Mouse (Mus musculus): ENCODE measurements around the gene Creb3l1. TPM values are rescaled to one million over a fixed set of nuclear protein-coding genes. Genes with fewer than 3 reads are reported as not detected.

Gene Creb3l1
- polyA plus RNA-seq, 1 experiment from 2014 or later: 3.3 TPM

DNA sequence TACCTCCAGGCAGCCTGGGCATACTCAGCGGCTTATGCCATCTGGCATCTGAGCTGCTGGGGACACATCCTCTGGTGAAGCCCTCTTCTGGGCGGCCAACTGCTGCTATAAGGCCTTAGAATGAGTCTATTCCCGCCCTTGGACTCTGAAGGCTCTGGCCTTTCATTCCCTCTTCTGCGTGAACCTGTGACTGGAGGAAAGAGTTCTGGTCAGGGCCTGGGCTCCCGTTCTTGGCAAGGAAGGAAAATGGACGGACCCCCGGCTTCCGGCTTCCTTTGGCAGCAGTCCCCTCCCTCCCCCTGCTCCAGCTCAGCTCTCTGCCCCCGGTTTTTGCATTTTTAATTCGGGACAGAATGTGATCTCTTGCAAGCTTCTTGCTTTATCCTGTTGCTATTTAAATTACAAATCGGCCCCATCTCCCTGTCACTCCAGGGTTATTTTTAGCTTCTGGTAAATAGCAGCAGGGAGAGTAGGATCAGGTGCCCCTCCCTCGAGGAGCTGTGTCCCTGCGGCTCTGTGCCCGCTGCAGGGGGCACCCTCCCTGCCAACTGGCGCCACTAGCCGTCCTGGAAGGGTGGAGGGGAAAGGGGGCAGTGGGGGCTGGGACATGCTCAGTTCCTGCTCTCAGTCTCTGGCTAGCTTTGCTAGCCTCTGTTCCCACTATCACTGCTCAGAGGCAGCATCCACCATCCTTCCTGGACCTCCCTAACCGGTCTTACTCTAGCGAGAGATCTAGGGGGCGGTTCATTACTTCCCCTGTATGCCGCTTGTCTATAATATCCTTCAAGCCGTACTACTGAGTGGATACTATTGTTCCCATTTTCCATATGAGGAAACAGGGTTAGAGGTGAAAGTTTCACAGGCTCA lies 52.8 kb downstream of the Creb3l1 start:
- H3K4me1 ChIP-seq (replicated peaks): peaks cover 45% of the 10 kb centered on the region
- H3K27ac ChIP-seq (replicated peaks): peak overlapping the region; percentile 79
- no peaks in the 10 kb centered on the region for H3K9me3 ChIP-seq
- no peak overlapping the region for H3K4me3 ChIP-seq
- peak overlapping the region; percentile 33 for H3K4me2 ChIP-seq
- H3K36me3 ChIP-seq: no peaks in the 10 kb centered on the region
- peaks cover 34% of the 10 kb centered on the region for H3K27me3 ChIP-seq
- WGBS: 13% methylated on average over 21 of the region's 21 CpGs
- peak overlapping the region; percentile 49 for H3K9ac ChIP-seq
- ATAC-seq (ENCODE audit: low read depth): peak; percentile 16; the same call in 1 of the 2 replicates

DNA sequence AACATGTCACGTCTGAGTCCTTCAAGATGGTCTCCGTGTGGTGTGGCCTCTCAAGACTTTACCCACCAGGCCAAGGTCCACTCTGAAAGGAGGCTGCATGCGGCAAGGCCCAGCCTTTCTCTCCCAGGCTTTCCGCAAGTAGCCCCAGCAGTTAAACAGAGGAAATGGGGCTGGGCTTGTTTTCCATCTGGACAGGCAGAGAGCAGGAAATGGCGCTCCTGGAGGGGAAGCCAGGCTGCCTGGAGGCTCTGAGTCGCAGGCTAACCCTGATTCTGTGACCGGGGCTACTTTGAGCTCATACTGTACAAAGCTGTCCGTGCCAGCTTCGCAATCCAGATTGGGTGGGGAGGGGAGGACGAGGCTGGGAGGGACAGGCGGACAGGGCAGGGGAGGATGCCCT lies 56.3 kb downstream of the Creb3l1 start:
- no peak overlapping the region for H3K4me2 ChIP-seq
- 0 out of 2 replicates have a peak overlapping the region, but pooled peaks have one; percentile 30 for H3K27ac ChIP-seq (replicated peaks)
- H3K4me1 ChIP-seq (replicated peaks): peaks cover 30% of the 10 kb centered on the region
- H3K36me3 ChIP-seq: no peaks in the 10 kb centered on the region
- no peak overlapping the region for H3K4me3 ChIP-seq
- 60% methylated on average over 11 of the region's 11 CpGs for WGBS
- 0 out of 2 replicates have a peak overlapping the region, but pooled peaks have one; percentile 13 for H3K9ac ChIP-seq
- peaks cover 9% of the 10 kb centered on the region; the same call in 1 of the 2 replicates for H3K27me3 ChIP-seq
- ATAC-seq (ENCODE audit: low read depth): no peak
- H3K9me3 ChIP-seq: no peaks in the 10 kb centered on the region

DNA sequence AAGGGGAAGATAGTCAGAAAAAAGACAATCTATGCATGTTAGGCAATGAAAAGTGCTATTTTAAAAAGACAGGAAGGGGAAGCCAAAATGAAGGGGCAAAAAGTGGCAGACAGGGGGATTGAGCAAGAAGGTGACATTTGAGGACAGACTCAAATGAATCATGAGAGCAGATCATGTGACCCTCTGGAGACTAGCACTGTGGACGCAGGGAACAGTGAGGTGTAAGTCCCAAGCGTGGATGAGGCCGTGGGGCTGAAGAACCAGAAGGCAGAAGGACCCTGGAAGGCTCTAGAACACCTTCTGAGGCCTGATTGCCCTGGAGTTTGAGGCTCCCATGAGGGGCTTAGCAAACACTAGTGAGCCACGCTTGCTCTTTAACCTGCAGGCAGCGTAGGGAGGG lies 57.9 kb downstream of the Creb3l1 start:
- ATAC-seq (ENCODE audit: low read depth): no peak

DNA sequence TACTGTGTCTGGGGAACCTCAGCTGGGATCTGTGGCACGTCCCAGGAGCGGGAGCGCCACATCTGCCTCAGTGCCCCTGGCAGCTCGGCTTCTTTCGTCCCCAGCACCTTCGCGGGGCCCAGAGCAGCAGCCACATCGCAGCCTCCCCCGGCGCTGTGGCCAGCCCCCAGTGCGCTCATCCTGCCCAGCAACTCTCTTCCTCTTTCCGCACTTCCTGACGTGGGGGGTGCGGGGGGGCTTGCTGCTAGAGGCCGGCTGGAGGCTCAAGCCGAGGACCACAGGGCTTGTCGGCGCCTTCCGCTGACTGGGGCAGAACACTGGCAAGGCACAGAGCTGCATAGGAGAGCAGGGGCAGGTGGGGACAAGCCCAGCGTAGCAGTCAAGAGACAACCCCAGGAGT lies 58.9 kb downstream of the Creb3l1 start:
- Histone ChIP-seq H3K9me3 (no peaks in the 10 kb centered on the region), H3K4me2 (peak overlapping the region; percentile 85), H3K4me3 (peak overlapping the region; percentile 12; the same call in 1 of the 2 replicates), H3K27me3 (peaks cover 9% of the 10 kb centered on the region; the same call in 1 of the 2 replicates), H3K9ac (peak overlapping the region; percentile 53; the same call in 1 of the 2 replicates), H3K27ac (replicated peaks) (no peak overlapping the region), H3K36me3 (no peaks in the 10 kb centered on the region), H3K4me1 (replicated peaks) (peaks cover 31% of the 10 kb centered on the region)
- ATAC-seq (ENCODE audit: low read depth): no peak
- WGBS: 23% methylated on average over 20 of the region's 20 CpGs

More for the DNA sequence above, 57.9 kb downstream of the Creb3l1 start:
- Histone ChIP-seq H3K9me3 (no peaks in the 10 kb centered on the region), H3K9ac (no peak overlapping the region), H3K27ac (replicated peaks) (no peak overlapping the region), H3K4me3 (no peak overlapping the region), H3K4me2 (no peak overlapping the region), H3K27me3 (peaks cover 9% of the 10 kb centered on the region; the same call in 1 of the 2 replicates), H3K36me3 (no peaks in the 10 kb centered on the region), H3K4me1 (replicated peaks) (peaks cover 32% of the 10 kb centered on the region)
- WGBS: 84% methylated on average over 5 of the region's 5 CpGs

DNA sequence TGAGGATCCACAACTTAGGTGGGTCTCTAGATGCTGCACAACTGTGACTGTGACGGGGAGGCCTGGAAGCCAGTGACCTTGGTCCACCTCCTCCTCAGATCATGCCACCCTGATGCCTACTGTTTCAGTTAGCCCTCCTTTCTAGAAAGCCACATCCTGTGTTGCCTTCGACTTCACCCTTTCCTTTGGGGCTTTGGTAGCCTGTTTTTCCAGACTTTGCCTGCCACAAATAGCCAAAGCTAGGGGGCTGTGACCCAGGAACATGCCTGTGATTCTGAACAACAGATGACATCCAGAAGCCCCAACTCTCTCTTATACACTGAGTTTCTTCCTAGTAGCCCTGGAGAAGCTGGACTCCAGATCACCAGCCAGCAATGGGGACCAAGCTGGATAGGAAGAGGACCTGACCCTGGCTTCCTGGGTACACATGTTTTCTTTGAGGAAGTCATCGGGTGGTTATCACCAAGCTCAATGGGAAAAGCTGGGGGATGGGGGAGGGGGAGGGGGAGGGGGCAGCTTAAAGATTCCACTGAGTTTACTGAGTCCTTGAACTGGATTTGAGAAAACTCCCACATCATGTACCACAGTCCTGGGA lies 59.6 kb downstream of the Creb3l1 start:
- H3K36me3 ChIP-seq: no peaks in the 10 kb centered on the region
- H3K4me3 ChIP-seq: no peak overlapping the region; the same call in 1 of the 2 replicates
- no peaks in the 10 kb centered on the region for H3K9me3 ChIP-seq
- peaks cover 38% of the 10 kb centered on the region for H3K4me1 ChIP-seq (replicated peaks)
- ATAC-seq (ENCODE audit: low read depth): no peak
- H3K9ac ChIP-seq: no peak overlapping the region
- H3K4me2 ChIP-seq: peak overlapping the region; percentile 85
- H3K27ac ChIP-seq (replicated peaks): no peak overlapping the region
- peaks cover 9% of the 10 kb centered on the region; the same call in 1 of the 2 replicates for H3K27me3 ChIP-seq
- WGBS: 81% methylated on average over 3 of the region's 3 CpGs

DNA sequence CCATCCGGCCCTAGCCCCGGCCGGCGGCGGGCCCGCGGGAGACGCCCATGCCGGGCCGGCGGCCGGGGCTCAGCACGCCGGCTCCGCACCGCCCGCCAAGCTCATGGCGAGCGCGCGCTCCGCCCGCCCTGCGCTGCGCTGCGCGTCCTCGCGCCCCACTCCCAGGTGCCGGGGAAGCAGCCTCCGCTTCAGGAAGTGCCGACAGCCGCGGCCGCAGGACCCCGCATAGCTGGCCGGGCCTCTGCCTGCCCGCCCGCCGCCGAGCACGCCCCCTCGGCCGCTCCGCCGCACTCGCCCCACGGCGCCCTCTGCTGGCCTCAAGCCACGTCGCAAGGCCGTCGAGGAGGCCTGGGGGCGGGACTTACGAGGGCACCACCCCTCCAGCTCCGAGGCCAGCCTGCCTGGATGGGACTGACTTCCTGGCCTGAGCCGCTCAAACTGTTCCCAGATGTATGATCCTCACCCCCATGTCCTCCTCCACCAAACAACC lies 60.8 kb downstream of the Creb3l1 start:
- Histone ChIP-seq H3K4me3 (peak overlapping the region; percentile 82), H3K9me3 (no peaks in the 10 kb centered on the region), H3K27me3 (peaks cover 9% of the 10 kb centered on the region; the same call in 1 of the 2 replicates), H3K9ac (peak overlapping the region; percentile 93), H3K36me3 (no peaks in the 10 kb centered on the region), H3K4me2 (peak overlapping the region; percentile 85), H3K27ac (replicated peaks) (peak overlapping the region; percentile 85), H3K4me1 (replicated peaks) (peaks cover 50% of the 10 kb centered on the region)
- peak; percentile 94 for ATAC-seq (ENCODE audit: low read depth)
- under 1% methylated on average over 47 of the region's 57 CpGs for WGBS

DNA sequence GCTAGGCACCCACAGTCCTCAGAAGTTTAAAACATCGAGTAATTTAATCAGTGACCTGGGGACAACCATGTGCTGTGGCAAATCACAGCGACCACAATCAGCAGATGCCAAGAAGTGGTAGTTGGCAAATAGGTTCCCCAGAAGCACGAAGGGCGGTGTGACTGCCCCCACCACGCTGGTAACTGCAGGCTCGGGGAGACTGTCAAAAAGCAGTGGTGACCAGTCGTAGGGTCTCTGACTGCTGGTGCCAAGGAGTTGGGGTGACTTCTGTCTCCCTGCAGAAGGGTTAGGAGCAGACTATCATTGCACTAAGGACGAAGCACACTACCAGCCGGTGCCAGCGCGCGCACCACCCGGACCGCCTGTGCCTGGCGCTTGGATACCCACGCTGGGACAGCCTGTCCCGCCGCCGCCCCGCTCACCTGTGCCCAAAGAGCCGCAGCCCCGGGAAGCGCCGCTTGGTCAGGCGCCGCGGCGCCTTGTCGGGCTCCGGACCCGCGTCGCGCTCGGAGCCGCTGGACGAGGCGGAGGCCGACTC lies 61.4 kb downstream of the Creb3l1 start:
- ATAC-seq (ENCODE audit: low read depth): peak; percentile 69
- under 1% methylated on average over 39 of the region's 39 CpGs for WGBS

DNA sequence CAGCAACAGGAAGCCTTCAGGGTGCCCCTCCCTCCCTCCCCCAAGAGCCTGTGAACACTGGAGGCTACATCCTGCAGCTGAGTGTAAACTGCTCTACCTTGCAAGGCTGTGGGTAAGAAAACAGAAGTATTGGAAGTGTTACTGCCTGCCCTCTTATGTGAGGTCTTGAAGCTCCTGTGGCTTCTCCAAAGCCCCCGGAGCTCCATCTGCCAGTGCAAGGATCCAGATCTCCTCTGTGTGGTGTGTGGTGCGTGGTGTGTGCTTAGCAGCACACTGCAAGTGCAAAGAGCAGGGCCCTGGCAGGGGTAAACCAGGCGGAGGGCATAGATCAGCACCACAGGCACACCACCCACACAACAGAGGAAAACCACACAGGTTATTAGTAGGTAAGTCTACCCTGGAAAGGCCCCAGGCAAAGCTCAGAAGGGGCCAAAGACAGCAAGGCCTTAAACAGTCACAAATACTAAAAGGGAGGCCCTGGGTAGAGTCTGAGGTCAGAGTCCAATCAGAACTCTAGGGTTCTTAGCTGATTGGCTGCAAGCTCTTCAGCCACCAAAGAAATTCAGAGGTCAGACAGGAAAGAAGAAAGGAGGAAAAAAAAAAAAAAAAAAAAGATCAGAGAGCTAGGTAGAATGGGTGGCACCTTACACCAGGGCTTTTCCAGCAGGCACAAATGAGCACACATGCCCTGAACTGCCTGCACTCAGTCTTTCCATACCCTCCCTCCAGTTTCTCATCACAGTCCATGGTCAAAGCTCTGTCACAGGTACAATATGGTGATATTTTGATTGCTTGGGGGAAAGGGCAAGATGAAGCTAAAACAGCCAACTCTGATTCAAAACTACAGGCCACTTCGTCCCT lies 62.2 kb downstream of the Creb3l1 start:
- H3K9ac ChIP-seq: peak overlapping the region; percentile 93
- no peak for ATAC-seq (ENCODE audit: low read depth)
- H3K9me3 ChIP-seq: no peaks in the 10 kb centered on the region
- peak overlapping the region; percentile 85 for H3K4me2 ChIP-seq
- peaks cover 9% of the 10 kb centered on the region; the same call in 1 of the 2 replicates for H3K27me3 ChIP-seq
- 58% methylated on average over 4 of the region's 4 CpGs for WGBS
- H3K27ac ChIP-seq (replicated peaks): no peak overlapping the region
- H3K4me1 ChIP-seq (replicated peaks): peaks cover 61% of the 10 kb centered on the region
- H3K4me3 ChIP-seq: peak overlapping the region; percentile 82
- no peaks in the 10 kb centered on the region for H3K36me3 ChIP-seq

More for the DNA sequence above, 61.4 kb downstream of the Creb3l1 start:
- Histone ChIP-seq H3K4me1 (replicated peaks) (peaks cover 53% of the 10 kb centered on the region), H3K9me3 (no peaks in the 10 kb centered on the region), H3K4me3 (peak overlapping the region; percentile 82), H3K9ac (peak overlapping the region; percentile 93), H3K4me2 (peak overlapping the region; percentile 85), H3K27me3 (peaks cover 9% of the 10 kb centered on the region; the same call in 1 of the 2 replicates), H3K36me3 (no peaks in the 10 kb centered on the region), H3K27ac (replicated peaks) (peak overlapping the region; percentile 85)

DNA sequence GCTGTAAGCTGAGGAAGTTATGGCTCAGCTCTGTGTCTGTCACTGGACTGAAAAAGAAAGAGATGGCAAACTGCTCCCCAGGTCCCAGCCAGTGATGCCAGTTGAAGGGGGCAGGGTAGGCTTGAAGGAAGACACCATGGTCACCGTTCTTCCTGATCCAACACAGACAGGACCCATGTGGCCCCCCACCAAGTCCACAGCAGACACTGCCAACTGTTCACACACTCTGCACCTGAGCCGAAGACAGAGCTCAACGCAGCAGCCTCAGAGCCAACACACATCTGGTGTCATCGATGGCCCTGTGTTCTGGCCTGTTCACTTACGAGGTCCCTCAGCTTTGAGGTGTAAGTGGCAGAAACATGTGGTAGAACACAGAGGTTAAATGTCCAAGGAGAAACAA lies 63.8 kb downstream of the Creb3l1 start:
- Histone ChIP-seq H3K27me3 (peaks cover 4% of the 10 kb centered on the region; the same call in 1 of the 2 replicates), H3K4me1 (replicated peaks) (peaks cover 63% of the 10 kb centered on the region), H3K36me3 (no peaks in the 10 kb centered on the region), H3K4me2 (no peak overlapping the region), H3K27ac (replicated peaks) (no peak overlapping the region), H3K9ac (no peak overlapping the region), H3K9me3 (no peaks in the 10 kb centered on the region), H3K4me3 (no peak overlapping the region)
- WGBS: 84% methylated on average over 5 of the region's 5 CpGs
- ATAC-seq (ENCODE audit: low read depth): no peak

DNA sequence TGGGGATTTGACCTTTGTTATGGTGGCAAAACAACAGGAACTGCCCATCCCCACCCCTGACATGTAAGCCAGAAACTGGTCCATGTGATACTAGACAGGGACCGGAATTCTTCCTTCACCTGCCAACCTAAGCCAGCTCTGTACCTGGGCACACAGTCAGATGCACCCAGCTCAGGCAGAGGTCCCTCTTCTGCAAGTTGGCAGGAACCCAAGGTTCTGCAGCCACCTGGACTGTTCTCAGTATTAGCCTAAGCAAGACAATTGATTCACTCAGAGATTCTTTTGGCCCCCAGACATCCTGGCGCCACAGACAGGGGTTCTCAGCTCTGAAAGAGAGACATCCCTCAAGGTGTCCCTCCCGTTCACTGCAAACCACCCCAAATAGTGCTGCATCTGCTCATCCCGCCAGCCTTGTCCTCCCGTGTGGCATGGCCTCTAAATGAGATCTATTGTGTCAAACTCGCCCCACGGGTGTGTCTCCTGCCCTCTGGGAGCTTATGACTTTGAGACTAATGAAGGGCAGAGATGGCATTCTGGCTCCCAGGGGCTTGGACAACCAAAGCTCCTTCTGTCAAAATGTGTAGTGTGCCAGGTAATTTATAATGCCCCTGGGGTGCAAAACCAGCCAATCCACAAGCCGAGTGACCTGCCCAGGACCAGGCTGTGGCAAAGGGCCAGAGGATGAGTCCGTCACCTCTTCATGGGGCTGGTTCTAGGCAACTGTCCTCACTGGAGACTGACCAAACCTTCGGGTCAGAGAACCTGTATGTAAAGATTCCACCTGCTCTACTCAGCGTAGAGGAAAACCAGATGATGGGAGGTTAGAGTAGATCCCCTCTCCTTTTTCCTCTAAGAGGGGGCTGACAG lies 64.5 kb downstream of the Creb3l1 start:
- no peaks in the 10 kb centered on the region for H3K9me3 ChIP-seq
- H3K4me1 ChIP-seq (replicated peaks): peaks cover 66% of the 10 kb centered on the region
- ATAC-seq (ENCODE audit: low read depth): no peak
- 65% methylated on average over 11 of the region's 11 CpGs for WGBS
- H3K4me2 ChIP-seq: no peak overlapping the region
- H3K9ac ChIP-seq: no peak overlapping the region
- no peaks in the 10 kb centered on the region for H3K36me3 ChIP-seq
- no peak overlapping the region for H3K27ac ChIP-seq (replicated peaks)
- H3K4me3 ChIP-seq: no peak overlapping the region
- H3K27me3 ChIP-seq: no peaks in the 10 kb centered on the region; the same call in 1 of the 2 replicates
